Mouse (Mus musculus): ENCODE data around the gene Tceal7.
"Not testable (repeated sequence)": the region's sequence is repeated elsewhere in the genome, so short reads cannot be mapped to it uniquely, and the experiment has no call there.

Gene Tceal7

GRCm38 (mm10) chrX:136245521-136246071, 31.0 kb downstream of the Tceal7 start:
- DNase-seq (ENCODE audit: low spot score in 2 of 2), result peak in 1 of 2 experiments; percentile 6

- no peak for DNase-seq (ENCODE audit: low spot score in 2 of 2)
These were observed 34.2 kb downstream of the Tceal7 start for GRCm38 (mm10) chrX:136248811-136249210.

- no peak for DNase-seq (ENCODE audit: low spot score in 2 of 2)
These were observed 35.1 kb downstream of the Tceal7 start for GRCm38 (mm10) chrX:136249671-136250070.

DNA sequence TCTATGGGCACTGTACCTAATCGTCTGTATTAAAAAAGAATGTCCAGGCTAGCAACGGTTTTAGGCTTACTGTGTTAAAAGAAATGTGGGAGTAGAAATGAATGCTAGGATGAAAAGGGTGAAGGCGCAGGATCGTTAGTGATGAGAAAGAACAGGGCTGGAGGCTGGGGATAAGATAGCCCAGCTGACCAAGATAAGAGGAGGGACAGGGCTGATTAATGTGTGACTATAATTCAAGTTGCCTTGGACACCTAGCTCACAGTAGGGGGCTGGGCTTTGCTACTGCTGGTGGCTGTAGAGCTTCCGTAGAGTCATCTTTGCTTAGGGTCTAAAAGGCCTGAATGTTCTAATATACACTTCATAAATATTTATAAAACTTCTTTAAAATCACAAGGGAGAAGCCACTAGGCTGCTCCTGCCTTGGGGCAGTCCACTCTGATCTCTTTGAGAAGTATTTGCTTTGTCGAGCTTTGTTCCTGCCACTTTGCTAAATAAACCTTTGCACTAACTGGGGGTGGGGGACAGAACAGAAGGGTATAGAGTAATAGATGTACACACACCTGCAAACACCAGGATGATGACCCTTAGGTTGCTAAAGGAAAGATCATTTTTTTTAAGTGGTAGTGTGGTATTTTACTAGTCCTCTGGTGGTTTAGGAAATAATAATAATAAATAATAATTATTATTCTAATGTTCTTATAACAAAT, 37.6 kb downstream of the Tceal7 start:
- no peak for DNase-seq (ENCODE audit: low spot score in 2 of 2)

GRCm38 (mm10) chrX:136267720-136268119, 53.1 kb downstream of the Tceal7 start:
- DNase-seq (ENCODE audit: low spot score in 2 of 2), result no peak

- DNase-seq (ENCODE audit: low spot score in 2 of 2), result no peak
These were observed 53.6 kb downstream of the Tceal7 start for GRCm38 (mm10) chrX:136268173-136268572.

GRCm38 (mm10) chrX:136269743-136270392, 55.3 kb downstream of the Tceal7 start, which contains the start of gene Bex3:
TSS of gene Bex3 (plus strand) at chrX:136270253.
- peak; percentile 23 to 58 for DNase-seq (ENCODE audit: low spot score in 2 of 2)

- DNase-seq (ENCODE audit: low spot score in 2 of 2), result not testable (repeated sequence)
These were observed 56.0 kb downstream of the Tceal7 start for GRCm38 (mm10) chrX:136270393-136271111.

DNA sequence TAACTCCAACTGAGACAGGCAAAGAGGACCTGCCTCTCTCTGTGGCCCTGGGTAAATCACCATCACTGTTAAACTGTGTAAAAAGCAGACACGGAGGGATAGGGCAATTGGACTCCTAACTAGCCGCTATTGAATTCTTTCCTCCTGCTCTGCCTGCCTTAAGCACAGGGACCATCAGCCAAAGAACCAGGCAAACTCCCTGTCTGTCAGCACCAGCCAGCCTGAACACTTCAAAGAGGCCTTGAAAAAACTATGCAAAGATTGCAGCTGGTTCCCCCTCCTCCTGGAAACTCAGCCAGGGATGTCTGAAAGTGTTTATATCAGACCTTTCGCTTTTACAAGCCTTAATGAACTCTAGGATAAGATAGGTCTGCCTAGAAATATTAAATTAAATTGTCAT, 60.0 kb downstream of the Tceal7 start:
- DNase-seq (ENCODE audit: low spot score in 2 of 2), result no peak

DNA sequence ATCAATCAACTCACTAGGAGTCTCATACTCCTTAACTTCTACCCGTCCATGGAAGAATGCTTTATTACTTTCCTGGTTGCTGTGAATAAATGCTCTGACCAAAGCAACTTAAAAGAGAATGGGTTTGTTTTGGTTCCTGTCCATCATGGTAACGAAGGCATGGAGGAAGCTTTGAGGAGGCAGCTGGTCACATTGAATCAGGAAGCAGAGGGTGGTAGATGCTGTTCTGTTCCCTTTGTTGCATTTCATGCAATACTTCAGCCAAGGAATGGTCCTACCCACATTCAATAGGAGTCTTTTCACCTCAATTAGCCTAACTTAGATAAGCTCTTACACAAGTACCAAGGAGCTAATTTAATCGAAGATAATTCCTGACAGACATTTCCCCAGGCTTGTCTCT, 60.8 kb downstream of the Tceal7 start:
- DNase-seq (ENCODE audit: low spot score in 2 of 2), result no peak

Measured in thymus, postnatal 10 days (tissue).